Mouse (Mus musculus): ENCODE data around the gene Tdrd9. TPM values are rescaled to one million over a fixed set of nuclear protein-coding genes. Genes with fewer than 3 reads are reported as not detected.

Tdrd9 gene
- 0.23 and 0.58 TPM in 2 replicates for polyA plus RNA-seq (2015; fragmentation: Nextera tagmentation; extraction: Ambion mirVana)

GRCm38 (mm10) chr12:111971231-111971686 is at the start of gene Tdrd9:
Tdrd9 (plus strand) TSS chr12:111971559.
- Histone ChIP-seq H3K4me1 (replicated peaks) (peaks cover 5% of the 10 kb centered on the region), H3K9ac (replicated peaks) (no peak within 1 kb of the TSS)

GRCm38 (mm10) chr12:111923117-111923516 is 48.2 kb upstream of the Tdrd9 start:
- no peak for ATAC-seq
- Histone ChIP-seq H3K4me3 (replicated peaks) (no peak overlapping the region), H3K27me3 (no peaks in the 10 kb centered on the region), H3K9me3 (no peaks in the 10 kb centered on the region), H3K9ac (replicated peaks) (no peak overlapping the region), H3K4me1 (replicated peaks) (no peaks in the 10 kb centered on the region), H3K4me2 (replicated peaks) (no peak overlapping the region), H3K36me3 (no peaks in the 10 kb centered on the region), H3K27ac (no peak overlapping the region)
- 90% methylated on average over 6 of the region's 6 CpGs for WGBS

More at GRCm38 (mm10) chr12:111971231-111971686, at the start of gene Tdrd9:
- H3K36me3 ChIP-seq = no peaks in the 10 kb centered on the region
- no peaks in the 10 kb centered on the region for H3K27me3 ChIP-seq
- H3K9me3 ChIP-seq = no peaks in the 10 kb centered on the region
- H3K4me2 ChIP-seq (replicated peaks) = no peak within 1 kb of the TSS
- WGBS = 91% methylated on average over 18 of the region's 18 CpGs
- H3K27ac ChIP-seq = no peak within 1 kb of the TSS
- H3K4me3 ChIP-seq (replicated peaks) = no peak within 1 kb of the TSS
- ATAC-seq = no peak

GRCm38 (mm10) chr12:111927338-111927737 is 44.0 kb upstream of the Tdrd9 start:
- no peak overlapping the region for H3K4me3 ChIP-seq (replicated peaks)
- H3K27me3 ChIP-seq = no peaks in the 10 kb centered on the region
- H3K36me3 ChIP-seq = no peaks in the 10 kb centered on the region
- no peak for ATAC-seq
- no peak overlapping the region for H3K27ac ChIP-seq
- H3K4me2 ChIP-seq (replicated peaks) = no peak overlapping the region
- H3K9me3 ChIP-seq = no peaks in the 10 kb centered on the region
- peaks cover 5% of the 10 kb centered on the region for H3K4me1 ChIP-seq (replicated peaks)
- WGBS = 82% methylated on average over 1 of the region's 1 CpGs
- H3K9ac ChIP-seq (replicated peaks) = no peak overlapping the region

- 89% methylated on average over 18 of the region's 18 CpGs for WGBS
- Histone ChIP-seq H3K4me2 (replicated peaks) (no peak overlapping the region), H3K9me3 (no peaks in the 10 kb centered on the region), H3K27ac (no peak overlapping the region), H3K36me3 (no peaks in the 10 kb centered on the region), H3K4me1 (replicated peaks) (peaks cover 8% of the 10 kb centered on the region), H3K4me3 (replicated peaks) (no peak overlapping the region), H3K27me3 (no peaks in the 10 kb centered on the region), H3K9ac (replicated peaks) (no peak overlapping the region)
- ATAC-seq = no peak
These were observed 42.9 kb upstream of the Tdrd9 start for GRCm38 (mm10) chr12:111928411-111928966.

GRCm38 (mm10) chr12:111931411-111932025 is 39.8 kb upstream of the Tdrd9 start:
- no peak overlapping the region for H3K9ac ChIP-seq (replicated peaks)
- peaks cover 11% of the 10 kb centered on the region for H3K4me1 ChIP-seq (replicated peaks)
- no peak overlapping the region for H3K4me2 ChIP-seq (replicated peaks)
- 77% methylated on average over 8 of the region's 9 CpGs for WGBS
- H3K4me3 ChIP-seq (replicated peaks) = no peak overlapping the region
- no peak for ATAC-seq
- no peak overlapping the region for H3K27ac ChIP-seq
- H3K36me3 ChIP-seq = no peaks in the 10 kb centered on the region
- H3K9me3 ChIP-seq = no peaks in the 10 kb centered on the region
- no peaks in the 10 kb centered on the region for H3K27me3 ChIP-seq

- 66% methylated on average over 3 of the region's 3 CpGs for WGBS
- Histone ChIP-seq H3K9ac (replicated peaks) (no peak overlapping the region), H3K27ac (no peak overlapping the region), H3K36me3 (no peaks in the 10 kb centered on the region), H3K4me2 (replicated peaks) (no peak overlapping the region), H3K4me3 (replicated peaks) (no peak overlapping the region), H3K4me1 (replicated peaks) (peaks cover 14% of the 10 kb centered on the region), H3K27me3 (no peaks in the 10 kb centered on the region), H3K9me3 (no peaks in the 10 kb centered on the region)
- ATAC-seq = 0 out of 2 replicates have a peak, but pooled peaks have one; percentile 38
These were observed 38.8 kb upstream of the Tdrd9 start for GRCm38 (mm10) chr12:111932513-111932912.

GRCm38 (mm10) chr12:111933032-111933704 is 38.2 kb upstream of the Tdrd9 start:
- H3K36me3 ChIP-seq = no peaks in the 10 kb centered on the region
- peaks cover 14% of the 10 kb centered on the region for H3K4me1 ChIP-seq (replicated peaks)
- H3K4me2 ChIP-seq (replicated peaks) = no peak overlapping the region
- H3K4me3 ChIP-seq (replicated peaks) = no peak overlapping the region
- no peak overlapping the region for H3K27ac ChIP-seq
- no peak overlapping the region for H3K9ac ChIP-seq (replicated peaks)
- no peak for ATAC-seq
- 70% methylated on average over 11 of the region's 11 CpGs for WGBS
- no peaks in the 10 kb centered on the region for H3K27me3 ChIP-seq
- no peaks in the 10 kb centered on the region for H3K9me3 ChIP-seq

GRCm38 (mm10) chr12:111933971-111934370 is 37.4 kb upstream of the Tdrd9 start:
- H3K4me2 ChIP-seq (replicated peaks) = no peak overlapping the region
- H3K27me3 ChIP-seq = no peaks in the 10 kb centered on the region
- WGBS = 73% methylated on average over 2 of the region's 2 CpGs
- H3K4me3 ChIP-seq (replicated peaks) = no peak overlapping the region
- H3K36me3 ChIP-seq = no peaks in the 10 kb centered on the region
- no peak overlapping the region for H3K27ac ChIP-seq
- no peaks in the 10 kb centered on the region for H3K9me3 ChIP-seq
- peaks cover 14% of the 10 kb centered on the region for H3K4me1 ChIP-seq (replicated peaks)
- no peak for ATAC-seq
- no peak overlapping the region for H3K9ac ChIP-seq (replicated peaks)

- H3K36me3 ChIP-seq = no peaks in the 10 kb centered on the region
- 46% methylated on average over 24 of the region's 24 CpGs for WGBS
- no peaks in the 10 kb centered on the region for H3K9me3 ChIP-seq
- H3K9ac ChIP-seq (replicated peaks) = no peak overlapping the region
- H3K4me3 ChIP-seq (replicated peaks) = no peak overlapping the region
- 0 out of 2 replicates have a peak, but pooled peaks have one; percentile 31 for ATAC-seq
- H3K27me3 ChIP-seq = no peaks in the 10 kb centered on the region
- peaks cover 14% of the 10 kb centered on the region for H3K4me1 ChIP-seq (replicated peaks)
- no peak overlapping the region for H3K27ac ChIP-seq
- no peak overlapping the region for H3K4me2 ChIP-seq (replicated peaks)
These were observed 34.4 kb upstream of the Tdrd9 start for GRCm38 (mm10) chr12:111936706-111937550.

GRCm38 (mm10) chr12:111938623-111939177 is 32.7 kb upstream of the Tdrd9 start:
- H3K4me3 ChIP-seq (replicated peaks) = no peak overlapping the region
- WGBS = 70% methylated on average over 1 of the region's 1 CpGs

GRCm38 (mm10) chr12:111943421-111944064 is 27.8 kb upstream of the Tdrd9 start:
- Histone ChIP-seq H3K9ac (replicated peaks) (0 out of 2 replicates have a peak overlapping the region, but pooled peaks have one; percentile 6), H3K4me2 (replicated peaks) (no peak overlapping the region), H3K4me1 (replicated peaks) (peaks cover 8% of the 10 kb centered on the region), H3K9me3 (no peaks in the 10 kb centered on the region), H3K4me3 (replicated peaks) (no peak overlapping the region), H3K27ac (no peak overlapping the region), H3K36me3 (no peaks in the 10 kb centered on the region), H3K27me3 (no peaks in the 10 kb centered on the region)
- no peak for ATAC-seq
- 60% methylated on average over 10 of the region's 10 CpGs for WGBS

More at GRCm38 (mm10) chr12:111938623-111939177, 32.7 kb upstream of the Tdrd9 start:
- Histone ChIP-seq H3K4me1 (replicated peaks) (peaks cover 12% of the 10 kb centered on the region), H3K9ac (replicated peaks) (no peak overlapping the region), H3K4me2 (replicated peaks) (no peak overlapping the region), H3K27ac (no peak overlapping the region), H3K36me3 (no peaks in the 10 kb centered on the region), H3K27me3 (no peaks in the 10 kb centered on the region), H3K9me3 (no peaks in the 10 kb centered on the region)
- no peak for ATAC-seq
